Mouse (Mus musculus): ENCODE results near the gene Ninj2. TPM values are rescaled to one million over a fixed set of nuclear protein-coding genes. Genes with fewer than 3 reads are reported as not detected.

The Ninj2 gene
- total RNA-seq, 1 experiment: 1.2 TPM

- DNase-seq (ENCODE audit: low read depth, low spot score): no peak
Measured at GRCm38 (mm10) chr6:120115443-120115842, 22.3 kb downstream of the Ninj2 start.

GRCm38 (mm10) chr6:120119824-120120223 is 26.7 kb downstream of the Ninj2 start:
- Histone ChIP-seq H3K9me3 (ENCODE audit: control insufficient read depth, insufficient read depth, low read depth, low read length) (no peaks in the 10 kb centered on the region), H3K27ac (ENCODE audit: insufficient read depth, low read depth, low read length, poor library complexity, severe bottlenecking) (no peak overlapping the region), H3K36me3 (ENCODE audit: control insufficient read depth, insufficient read depth, low read length, poor library complexity, severe bottlenecking) (no peaks in the 10 kb centered on the region), H3K4me1 (ENCODE audit: control insufficient read depth in 2 of 2, insufficient read depth in 2 of 2, low read length in 2 of 2, poor library complexity in 1 of 2) (peaks cover 0 to 4% of the 10 kb centered on the region in 2 experiments; a peak in 1 of 4 replicates), H3K4me3 (ENCODE audit: insufficient read depth in 1 of 2, low read depth in 1 of 2, low read length in 2 of 2, poor library complexity in 1 of 2, severe bottlenecking in 1 of 2) (no peak overlapping the region), H3K9ac (ENCODE audit: insufficient read depth, low read depth, low read length, poor library complexity, severe bottlenecking) (no peak overlapping the region)
- TF ChIP-seq MAFK (IDR thresholded peaks at IDR 0.05; ENCODE audit: insufficient read depth, low read depth, low read length) (no peak), CHD2 (IDR thresholded peaks at IDR 0.05; ENCODE audit: low read depth, low read length) (no peak), ZC3H11A (IDR thresholded peaks at IDR 0.05; ENCODE audit: borderline replicate concordance, low read depth, low read length) (no peak)
- no peak for DNase-seq (ENCODE audit: low read depth, low spot score)
- in situ Hi-C loops (cut with MboI; ENCODE audit: low sequenced_read_pairs in 2 of 2, unreplicated experiment in 2 of 2): no loop called here

More at GRCm38 (mm10) chr6:120115443-120115842, 22.3 kb downstream of the Ninj2 start:
- H3K4me3 ChIP-seq (ENCODE audit: insufficient read depth in 1 of 2, low read depth in 1 of 2, low read length in 2 of 2, poor library complexity in 1 of 2, severe bottlenecking in 1 of 2): no peak overlapping the region
- no peak overlapping the region for H3K9ac ChIP-seq (ENCODE audit: insufficient read depth, low read depth, low read length, poor library complexity, severe bottlenecking)
- peaks cover 7 to 9% of the 10 kb centered on the region in 2 experiments for H3K4me1 ChIP-seq (ENCODE audit: control insufficient read depth in 2 of 2, insufficient read depth in 2 of 2, low read length in 2 of 2, poor library complexity in 1 of 2)
- no peak for TF ChIP-seq MAFK (IDR thresholded peaks at IDR 0.05; ENCODE audit: insufficient read depth, low read depth, low read length)
- no peak for TF ChIP-seq ZC3H11A (IDR thresholded peaks at IDR 0.05; ENCODE audit: borderline replicate concordance, low read depth, low read length)
- TF ChIP-seq ZNF384 (IDR thresholded peaks at IDR 0.05; ENCODE audit: low read depth, low read length): no peak
- TF ChIP-seq CHD2 (IDR thresholded peaks at IDR 0.05; ENCODE audit: low read depth, low read length): no peak
- TF ChIP-seq HCFC1 (IDR thresholded peaks at IDR 0.05; ENCODE audit: borderline replicate concordance, insufficient read depth, low read length): no peak
- in situ Hi-C loops (cut with MboI; ENCODE audit: low sequenced_read_pairs in 2 of 2, unreplicated experiment in 2 of 2): no loop called here
- no peak overlapping the region for H3K27ac ChIP-seq (ENCODE audit: insufficient read depth, low read depth, low read length, poor library complexity, severe bottlenecking)
- no peaks in the 10 kb centered on the region for H3K9me3 ChIP-seq (ENCODE audit: control insufficient read depth, insufficient read depth, low read depth, low read length)
- no peaks in the 10 kb centered on the region for H3K36me3 ChIP-seq (ENCODE audit: control insufficient read depth, insufficient read depth, low read length, poor library complexity, severe bottlenecking)

GRCm38 (mm10) chr6:120124688-120125087 is 31.5 kb downstream of the Ninj2 start:
- TF ChIP-seq ZC3H11A (IDR thresholded peaks at IDR 0.05; ENCODE audit: borderline replicate concordance, low read depth, low read length) (no peak), CHD2 (IDR thresholded peaks at IDR 0.05; ENCODE audit: low read depth, low read length) (no peak), ZNF384 (IDR thresholded peaks at IDR 0.05; ENCODE audit: low read depth, low read length) (no peak), MAFK (IDR thresholded peaks at IDR 0.05; ENCODE audit: insufficient read depth, low read depth, low read length) (no peak), HCFC1 (IDR thresholded peaks at IDR 0.05; ENCODE audit: borderline replicate concordance, insufficient read depth, low read length) (no peak)
- H3K9me3 ChIP-seq (ENCODE audit: control insufficient read depth, insufficient read depth, low read depth, low read length): no peaks in the 10 kb centered on the region

GRCm38 (mm10) chr6:120126456-120126855 is 33.3 kb downstream of the Ninj2 start:
- H3K27ac ChIP-seq (ENCODE audit: insufficient read depth, low read depth, low read length, poor library complexity, severe bottlenecking): peak overlapping the region; percentile 1; the same call in 1 of the 2 replicates
- in situ Hi-C loops (cut with MboI; ENCODE audit: low sequenced_read_pairs in 2 of 2, unreplicated experiment in 2 of 2): no loop called here
- no peak overlapping the region for H3K4me3 ChIP-seq (ENCODE audit: insufficient read depth in 1 of 2, low read depth in 1 of 2, low read length in 2 of 2, poor library complexity in 1 of 2, severe bottlenecking in 1 of 2)
- no peaks in the 10 kb centered on the region for H3K36me3 ChIP-seq (ENCODE audit: control insufficient read depth, insufficient read depth, low read length, poor library complexity, severe bottlenecking)
- TF ChIP-seq MAFK (IDR thresholded peaks at IDR 0.05; ENCODE audit: insufficient read depth, low read depth, low read length) (no peak), ZNF384 (IDR thresholded peaks at IDR 0.05; ENCODE audit: low read depth, low read length) (no peak), HCFC1 (IDR thresholded peaks at IDR 0.05; ENCODE audit: borderline replicate concordance, insufficient read depth, low read length) (no peak), CHD2 (IDR thresholded peaks at IDR 0.05; ENCODE audit: low read depth, low read length) (no peak), ZC3H11A (IDR thresholded peaks at IDR 0.05; ENCODE audit: borderline replicate concordance, low read depth, low read length) (no peak)
- DNase-seq (ENCODE audit: low read depth, low spot score): peak; percentile 40
- no peak overlapping the region for H3K9ac ChIP-seq (ENCODE audit: insufficient read depth, low read depth, low read length, poor library complexity, severe bottlenecking)
- peaks cover 0 to 7% of the 10 kb centered on the region in 2 experiments; a peak in 2 of 4 replicates for H3K4me1 ChIP-seq (ENCODE audit: control insufficient read depth in 2 of 2, insufficient read depth in 2 of 2, low read length in 2 of 2, poor library complexity in 1 of 2)
- no peaks in the 10 kb centered on the region for H3K9me3 ChIP-seq (ENCODE audit: control insufficient read depth, insufficient read depth, low read depth, low read length)

More at GRCm38 (mm10) chr6:120124688-120125087, 31.5 kb downstream of the Ninj2 start:
- Histone ChIP-seq H3K4me1 (ENCODE audit: control insufficient read depth in 2 of 2, insufficient read depth in 2 of 2, low read length in 2 of 2, poor library complexity in 1 of 2) (peaks cover 0 to 7% of the 10 kb centered on the region in 2 experiments; a peak in 2 of 4 replicates), H3K27ac (ENCODE audit: insufficient read depth, low read depth, low read length, poor library complexity, severe bottlenecking) (no peak overlapping the region), H3K9ac (ENCODE audit: insufficient read depth, low read depth, low read length, poor library complexity, severe bottlenecking) (no peak overlapping the region), H3K36me3 (ENCODE audit: control insufficient read depth, insufficient read depth, low read length, poor library complexity, severe bottlenecking) (no peaks in the 10 kb centered on the region), H3K4me3 (ENCODE audit: insufficient read depth in 1 of 2, low read depth in 1 of 2, low read length in 2 of 2, poor library complexity in 1 of 2, severe bottlenecking in 1 of 2) (no peak overlapping the region)
- no peak for DNase-seq (ENCODE audit: low read depth, low spot score)
- in situ Hi-C loops (cut with MboI; ENCODE audit: low sequenced_read_pairs in 2 of 2, unreplicated experiment in 2 of 2): no loop called here

- TF ChIP-seq CHD2 (IDR thresholded peaks at IDR 0.05; ENCODE audit: low read depth, low read length) (no peak), ZNF384 (IDR thresholded peaks at IDR 0.05; ENCODE audit: low read depth, low read length) (no peak), MAFK (IDR thresholded peaks at IDR 0.05; ENCODE audit: insufficient read depth, low read depth, low read length) (no peak)
- H3K4me1 ChIP-seq (ENCODE audit: control insufficient read depth in 2 of 2, insufficient read depth in 2 of 2, low read length in 2 of 2, poor library complexity in 1 of 2): peaks cover 0 to 7% of the 10 kb centered on the region in 2 experiments; a peak in 2 of 4 replicates
- H3K36me3 ChIP-seq (ENCODE audit: control insufficient read depth, insufficient read depth, low read length, poor library complexity, severe bottlenecking): no peaks in the 10 kb centered on the region
- no peaks in the 10 kb centered on the region for H3K9me3 ChIP-seq (ENCODE audit: control insufficient read depth, insufficient read depth, low read depth, low read length)
- DNase-seq (ENCODE audit: low read depth, low spot score): no peak
- in situ Hi-C loops (cut with MboI; ENCODE audit: low sequenced_read_pairs in 2 of 2, unreplicated experiment in 2 of 2): no loop called here
- H3K27ac ChIP-seq (ENCODE audit: insufficient read depth, low read depth, low read length, poor library complexity, severe bottlenecking): peak overlapping the region; percentile 5; the same call in 1 of the 2 replicates
- no peak overlapping the region for H3K4me3 ChIP-seq (ENCODE audit: insufficient read depth in 1 of 2, low read depth in 1 of 2, low read length in 2 of 2, poor library complexity in 1 of 2, severe bottlenecking in 1 of 2)
- H3K9ac ChIP-seq (ENCODE audit: insufficient read depth, low read depth, low read length, poor library complexity, severe bottlenecking): no peak overlapping the region
Measured at GRCm38 (mm10) chr6:120127321-120127720, 34.2 kb downstream of the Ninj2 start.

Data from ES-E14 (cell line).